In genomic region chr5:122841126-122841525, GRCm38 (mm10) we compare ENCODE assay signal across 17 mouse cellular contexts.
"Had no signal": no experiment of that assay in that cellular context is flagged by ENCODE, and none has a peak within 500 bp of the region (broad histone marks: within the 10 kb centered on the region; RNA-seq: fewer than 3 reads in every experiment).

No protein-coding gene starts in this region.

- DNase-seq: retina, postnatal 1 day; right cerebral cortex, adult 18-20 months; right cerebral cortex, postnatal 14 days; right cerebral cortex, postnatal 25 days; right cerebral cortex, postnatal 4 days; spleen, adult 18-20 months; thymus, adult 18-20 months; thymus, adult 2 months; thymus, postnatal 14 days; thymus, postnatal 25 days; thymus, postnatal 36 days; thymus, postnatal 4 days had no signal

- H3K27me3 ChIP-seq: neural tube, embryonic 12.5 days; neural tube, embryonic 13.5 days; neural tube, embryonic 15.5 days; stomach, embryonic 15.5 days had no signal

- H3K9me3 ChIP-seq: neural tube, embryonic 12.5 days; neural tube, embryonic 13.5 days; neural tube, embryonic 15.5 days; stomach, embryonic 15.5 days had no signal

- H3K9ac ChIP-seq: neural tube, embryonic 12.5 days; neural tube, embryonic 13.5 days; neural tube, embryonic 15.5 days; stomach, embryonic 15.5 days had no signal

- H3K27ac ChIP-seq: neural tube, embryonic 12.5 days; neural tube, embryonic 13.5 days; neural tube, embryonic 15.5 days; stomach, embryonic 15.5 days; stomach, postnatal 0 days had no signal

- H3K4me1 ChIP-seq: neural tube, embryonic 12.5 days; neural tube, embryonic 13.5 days; neural tube, embryonic 15.5 days; stomach, embryonic 15.5 days had no signal

- H3K4me3 ChIP-seq: neural tube, embryonic 12.5 days; neural tube, embryonic 13.5 days; neural tube, embryonic 15.5 days; stomach, embryonic 15.5 days had no signal

- H3K36me3 ChIP-seq: neural tube, embryonic 12.5 days; neural tube, embryonic 13.5 days; neural tube, embryonic 15.5 days; stomach, embryonic 15.5 days had no signal
